Mouse (Mus musculus) brain, adult 10 weeks (tissue): ENCODE measurements around the gene Nop58. TPM values are rescaled to one million over a fixed set of nuclear protein-coding genes. Genes with fewer than 3 reads are reported as not detected.

Experiments used
- polyA plus RNA-seq: library from polyadenylated mRNA; stranded (reverse); fragments of 350-450 nt; fragmentation: Illumina TruSeq; extraction: RNeasy Lipid Tissue Mini Kit (QIAGEN cat#74804); gene quantifications from one replicate; pipeline ENCODE4 v1.2.3, GENCODE M21; 2015; ENCODE audit warnings: low read depth, low replicate concordance

Nop58 gene
- 54.6 TPM for polyA plus RNA-seq

DNA sequence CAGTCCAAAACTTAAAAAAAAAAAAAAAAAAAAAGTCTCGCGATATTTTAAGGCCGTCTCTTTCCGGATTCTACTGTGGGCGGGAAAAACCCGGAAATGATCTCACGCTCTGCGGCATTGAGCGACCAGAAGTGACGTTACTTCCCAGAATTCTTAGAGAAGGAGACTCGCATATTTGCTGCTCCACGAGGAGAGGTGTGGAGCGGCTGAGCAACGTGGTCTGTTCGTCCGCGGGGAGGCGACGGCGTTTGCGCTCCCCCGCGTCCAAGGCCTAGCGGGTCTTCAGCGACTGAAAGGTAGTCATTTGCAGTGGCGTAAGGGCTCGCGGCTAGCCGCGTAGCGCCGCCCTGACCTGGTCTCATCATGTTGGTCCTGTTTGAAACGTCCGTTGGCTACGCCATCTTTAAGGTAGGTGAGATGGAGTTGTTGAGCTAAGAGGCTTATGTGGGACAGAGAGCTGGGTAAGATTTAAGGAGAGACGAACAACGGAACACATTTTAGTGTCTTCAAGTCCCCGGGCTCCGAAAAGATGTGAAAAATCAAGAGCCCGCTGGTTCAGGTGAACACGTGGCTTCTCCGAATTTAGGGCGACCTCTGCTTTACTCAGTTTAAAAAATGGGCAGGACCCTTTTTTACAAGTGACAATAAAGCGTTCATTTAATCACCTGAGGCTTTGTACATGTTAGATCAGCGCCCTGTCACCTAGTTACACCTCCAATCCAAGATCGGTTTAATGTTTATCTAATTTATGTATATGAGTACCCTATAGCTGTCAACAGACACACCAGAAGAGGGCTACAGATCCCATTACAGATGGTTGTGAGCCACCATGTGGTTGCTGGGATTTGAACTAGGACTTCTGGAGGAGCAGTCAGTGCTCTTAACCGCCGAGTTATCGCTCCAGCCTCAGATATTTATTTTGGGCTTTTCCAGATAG is at the start of gene Nop58:
Nop58 (plus strand) TSS at position 153 of the 937 bp plus-strand sequence.

DNA sequence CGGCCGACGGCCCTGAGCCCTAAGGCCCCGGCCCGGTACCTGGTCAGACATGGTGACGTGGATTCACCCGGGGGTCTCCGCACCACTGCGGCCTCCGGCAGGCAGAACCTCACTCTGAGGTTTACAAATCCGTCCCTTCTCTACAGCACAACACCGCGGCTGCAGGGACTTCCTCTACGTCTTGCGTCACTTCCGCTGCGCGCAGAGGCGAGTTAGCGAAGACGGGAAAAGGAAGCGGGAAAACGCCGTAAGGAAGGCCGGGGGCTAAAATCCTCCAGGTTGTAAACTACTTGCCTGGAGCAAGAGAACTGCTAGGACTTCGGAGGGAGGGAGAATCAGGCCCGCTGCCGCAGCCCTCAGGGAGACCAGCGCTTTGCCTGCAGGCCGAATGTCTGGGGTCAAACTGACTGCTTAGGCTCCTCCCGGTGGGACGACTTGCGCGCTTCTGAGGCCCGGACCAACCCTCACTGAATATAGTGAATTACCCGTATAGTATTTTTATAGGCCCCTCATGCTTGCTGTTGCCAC is 14.1 kb upstream of the Nop58 start, which contains the start of gene Sumo1:
Sumo1 (minus strand) TSS at position 194 of the 528 bp plus-strand sequence.

DNA sequence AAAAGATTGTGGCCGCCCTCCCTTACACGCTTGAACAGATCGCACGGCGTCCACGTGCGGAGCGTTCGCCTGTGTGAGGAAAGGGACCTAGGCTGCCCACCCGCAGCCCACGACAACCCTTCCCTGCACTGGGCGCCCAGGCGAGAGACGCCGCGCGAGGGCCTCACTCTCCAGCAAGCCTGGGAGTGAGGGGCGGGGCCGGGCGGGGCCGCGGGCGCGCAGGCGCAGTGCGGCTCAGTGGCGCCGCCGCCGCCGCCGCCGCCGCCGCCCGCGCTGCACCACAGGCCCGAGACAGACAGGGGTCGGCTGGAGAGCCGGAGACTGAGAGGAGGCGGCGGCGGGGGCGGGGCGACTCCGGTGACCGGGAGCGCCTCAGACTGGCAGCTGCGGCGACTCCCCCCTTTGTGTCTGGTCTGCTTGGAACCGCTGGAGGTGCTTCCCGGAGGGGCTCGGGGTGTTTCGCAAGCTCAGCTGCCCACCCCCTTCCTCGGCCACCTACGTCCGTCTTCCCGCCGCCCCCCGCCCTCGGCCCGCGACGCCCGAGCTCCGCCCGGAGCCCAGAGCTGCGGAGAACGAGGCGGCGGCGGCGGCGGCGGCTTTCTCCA is 78.5 kb downstream of the Nop58 start, which contains the start of gene Bmpr2:
Bmpr2 (plus strand) TSS at position 237 of the 605 bp plus-strand sequence.

Other genes starting within 250 kb of the Nop58 start
- 3.5 TPM for gene Fzd7, start 202.5 kb upstream of the Nop58 start, polyA plus RNA-seq
- 12.0 TPM for gene Gm973, start 168.7 kb upstream of the Nop58 start, polyA plus RNA-seq
- gene Sumo1, start 14.1 kb upstream of the Nop58 start, polyA plus RNA-seq: 255 TPM
- gene Bmpr2, start 78.4 kb downstream of the Nop58 start, polyA plus RNA-seq: 36.2 TPM
- gene Fam117b, start 228.0 kb downstream of the Nop58 start, polyA plus RNA-seq: 29.6 TPM